Mouse (Mus musculus) kidney, embryonic 14.5 days (tissue): ENCODE data around the gene Smim24. TPM values are rescaled to one million over a fixed set of nuclear protein-coding genes. Genes with fewer than 3 reads are reported as not detected.
A peak's percentile ranks its signal among the peaks of the same experiment; 100 is the strongest.

Experiments used
- ATAC-seq: fragments of 200-750 bp; cut with Nextera tagmentation; 2 replicates; pipeline ENCODE4 v1.8.0; 2017; ENCODE audit warnings: moderate number of reproducible peaks, mild to moderate bottlenecking, moderate TSS enrichment, moderate library complexity; ENCODE audit not compliant: low FRiP score, low TSS enrichment
- H3K27ac ChIP-seq: fragments of 300-500 bp; sonication (generic); 2 replicates; pipeline ENCODE4 v1.5.1; 2014; ENCODE audit warnings: low read depth, mild to moderate bottlenecking, low read length, moderate library complexity, mixed read lengths
- H3K27me3 ChIP-seq: fragments of 300-500 bp; sonication (generic); 2 replicates; pipeline ENCODE4 v1.6.1; 2014; ENCODE audit warnings: mild to moderate bottlenecking, low read length; ENCODE audit not compliant: control insufficient read depth, insufficient read depth
- H3K36me3 ChIP-seq: fragments of 300-500 bp; sonication (generic); 2 replicates; pipeline ENCODE4 v1.6.1; 2014; ENCODE audit warnings: low read length, mixed read lengths; ENCODE audit not compliant: control insufficient read depth, insufficient read depth
- H3K4me1 ChIP-seq: fragments of 300-500 bp; sonication (generic); 2 replicates; pipeline ENCODE4 v1.6.1; 2014; ENCODE audit warnings: low read length, mixed read lengths; ENCODE audit not compliant: control insufficient read depth, insufficient read depth
- H3K4me2 ChIP-seq: fragments of 300-500 bp; sonication (generic); replicated peaks from 2 replicates; pipeline ENCODE4 v1.6.1; 2014; ENCODE audit warnings: low read depth, mild to moderate bottlenecking, low read length
- H3K4me3 ChIP-seq: fragments of 300-500 bp; sonication (generic); 2 replicates; pipeline ENCODE4 v1.5.1; 2014; ENCODE audit warnings: mild to moderate bottlenecking, low read length
- H3K9ac ChIP-seq: fragments of 300-500 bp; sonication (generic); 2 replicates; pipeline ENCODE4 v1.6.1; 2014; ENCODE audit warnings: low read depth, mild to moderate bottlenecking, low read length, moderate library complexity
- H3K9me3 ChIP-seq: fragments of 300-500 bp; sonication (generic); 2 replicates; pipeline ENCODE4 v1.6.1; 2016; ENCODE audit warnings: low read length; ENCODE audit not compliant: control insufficient read depth
- WGBS: fragments of 180-500 bp; shearing (Covaris S2); extraction: QIAGEN DNeasy Blood & Tissue Kit; methylation state at CpG from one replicate; pipeline ENCODE4 v1.1.7; 2014; 5-methylcytosine and 5-hydroxymethylcytosine counted together
- polyA plus RNA-seq: library from polyadenylated mRNA; unstranded; fragments of >200 nt; fragmentation: Nextera tagmentation; extraction: Ambion mirVana; gene quantifications from 2 replicates; pipeline ENCODE4 v1.2.1, GENCODE M21; 2014

Smim24 gene
- polyA plus RNA-seq, 1 experiment from 2014 or later = 16.4 TPM

DNA sequence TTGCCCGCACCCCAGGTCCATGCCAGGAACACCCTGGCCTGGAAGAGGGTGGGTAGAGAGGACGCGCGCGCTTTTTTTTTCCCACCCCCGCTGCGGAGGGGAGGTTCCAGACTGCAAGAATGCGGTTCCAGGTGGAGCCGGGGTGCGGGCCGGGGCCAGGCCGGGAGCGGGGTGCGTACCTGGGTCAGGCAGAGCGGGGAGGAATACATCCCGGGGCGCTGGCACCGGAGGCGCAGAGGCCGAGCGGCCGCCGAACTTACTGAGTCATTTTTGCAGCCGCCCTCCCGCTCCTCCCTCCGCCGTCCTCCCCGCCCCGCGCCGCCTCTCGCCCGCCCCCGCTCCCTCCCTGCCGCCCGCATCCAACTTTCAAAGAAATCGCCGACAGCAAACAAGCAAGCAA, 34.0 kb downstream of the Smim24 start:
- Histone ChIP-seq H3K9ac (peak overlapping the region; percentile 79), H3K36me3 (no peaks in the 10 kb centered on the region), H3K4me1 (peaks cover 31% of the 10 kb centered on the region), H3K27me3 (no peaks in the 10 kb centered on the region), H3K27ac (no peak overlapping the region; the same call in 1 of the 2 replicates), H3K4me2 (peak overlapping the region; percentile 63), H3K4me3 (peak overlapping the region; percentile 71), H3K9me3 (no peaks in the 10 kb centered on the region)
- ATAC-seq = no peak
- 2% methylated on average over 36 of the region's 38 CpGs for WGBS

DNA sequence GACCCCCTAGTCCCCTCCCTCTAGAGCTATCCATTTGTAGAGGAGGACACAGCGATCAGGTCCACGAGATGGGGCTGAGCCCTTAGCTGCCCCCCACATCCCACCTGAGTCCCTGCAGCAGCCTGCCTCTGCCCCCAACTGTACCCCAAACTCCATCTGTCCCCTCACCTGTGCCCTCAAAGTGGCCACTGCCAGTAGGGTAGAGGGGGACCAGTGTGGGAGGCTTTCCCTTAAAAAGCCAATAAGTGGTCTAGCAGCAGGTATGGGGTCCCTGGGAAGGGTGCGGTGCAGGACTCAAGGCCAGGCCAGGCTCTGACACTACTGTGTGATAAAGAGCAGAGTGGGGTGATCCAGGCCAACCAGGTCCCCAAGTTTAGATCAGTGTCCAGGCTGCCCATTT, 34.5 kb downstream of the Smim24 start:
- Histone ChIP-seq H3K27ac (no peak overlapping the region), H3K9ac (peak overlapping the region; percentile 79), H3K27me3 (no peaks in the 10 kb centered on the region), H3K9me3 (no peaks in the 10 kb centered on the region), H3K4me3 (peak overlapping the region; percentile 71), H3K36me3 (no peaks in the 10 kb centered on the region), H3K4me2 (peak overlapping the region; percentile 63), H3K4me1 (peaks cover 31% of the 10 kb centered on the region)
- no peak for ATAC-seq
- WGBS = 28% methylated on average over 3 of the region's 3 CpGs

DNA sequence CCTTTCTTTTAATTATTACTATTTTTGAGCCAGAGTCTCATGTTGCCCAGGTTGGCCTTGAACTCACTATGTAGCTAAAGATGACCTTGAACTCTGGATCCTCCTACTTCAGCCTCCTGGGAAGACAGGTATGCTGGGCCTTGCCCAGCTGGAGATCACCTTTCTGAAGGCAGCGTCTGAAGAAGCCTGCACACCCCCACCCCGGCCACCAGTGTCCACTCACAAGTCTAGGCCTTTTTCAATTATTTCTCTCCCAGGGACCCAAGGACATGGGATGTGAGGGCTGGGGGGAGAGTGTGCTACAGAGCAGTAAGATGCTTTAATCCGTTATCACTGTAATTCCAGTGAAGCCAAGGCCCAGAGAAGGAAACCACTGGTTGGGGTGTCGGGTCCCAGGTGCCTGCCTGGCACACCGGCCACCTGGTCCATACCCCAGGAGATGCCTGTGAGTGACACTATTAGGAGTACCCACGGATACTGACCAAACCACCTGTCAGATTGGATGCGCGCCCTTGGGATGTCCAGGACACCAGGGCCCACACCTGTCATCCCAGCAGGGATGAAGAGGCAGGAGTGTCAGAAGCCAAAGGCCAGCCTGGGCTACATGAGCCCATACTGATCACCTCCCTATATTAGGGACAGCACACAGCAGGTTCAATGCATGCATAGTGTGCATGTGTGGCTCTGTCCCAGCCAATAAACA, 35.1 kb downstream of the Smim24 start:
- Histone ChIP-seq H3K27me3 (no peaks in the 10 kb centered on the region), H3K9me3 (no peaks in the 10 kb centered on the region), H3K4me2 (no peak overlapping the region), H3K36me3 (no peaks in the 10 kb centered on the region), H3K4me1 (peaks cover 31% of the 10 kb centered on the region), H3K27ac (no peak overlapping the region), H3K9ac (no peak overlapping the region), H3K4me3 (no peak overlapping the region)
- ATAC-seq = no peak
- 78% methylated on average over 8 of the region's 8 CpGs for WGBS

DNA sequence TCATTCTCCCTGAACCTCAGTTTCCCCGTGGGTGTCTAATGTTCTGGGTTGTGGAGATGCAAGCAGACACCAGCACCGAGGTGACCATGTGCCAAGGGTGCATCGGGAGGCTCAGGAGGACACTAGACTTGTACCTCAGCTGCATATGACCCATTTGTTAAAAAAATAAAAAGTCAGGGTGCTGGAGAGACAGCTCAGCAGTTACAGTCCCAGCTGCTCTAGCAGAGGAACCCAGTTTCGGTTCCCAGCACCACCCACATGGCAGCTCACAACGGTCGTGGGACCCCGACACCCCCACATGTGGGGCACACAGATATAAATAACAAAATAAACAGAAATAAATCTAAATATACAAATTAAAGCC, 35.6 kb downstream of the Smim24 start:
- H3K27me3 ChIP-seq = no peaks in the 10 kb centered on the region
- H3K4me1 ChIP-seq = peaks cover 35% of the 10 kb centered on the region

DNA sequence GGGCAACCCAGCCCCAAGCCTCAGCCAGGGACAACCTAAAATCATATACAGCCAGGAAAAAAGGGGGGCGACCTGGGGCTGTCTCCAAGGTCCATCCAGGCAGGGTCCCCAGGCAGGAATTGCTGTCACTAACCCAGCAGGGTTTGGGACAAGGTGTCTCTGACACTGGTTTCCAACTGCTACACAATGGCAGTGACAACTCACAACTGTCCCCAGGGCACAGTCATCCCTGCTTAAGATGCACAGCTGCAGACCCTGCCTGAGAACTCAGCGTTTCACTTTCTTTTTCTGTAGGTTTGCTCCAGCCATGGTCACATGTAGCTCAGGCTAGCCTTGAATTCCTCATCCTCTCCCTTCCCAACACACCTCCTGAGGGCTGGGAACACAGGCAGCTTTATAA, 36.2 kb downstream of the Smim24 start:
- H3K4me3 ChIP-seq = no peak overlapping the region; the same call in 1 of the 2 replicates
- 25% methylated on average over 2 of the region's 2 CpGs for WGBS
- ATAC-seq = no peak
- H3K9me3 ChIP-seq = no peaks in the 10 kb centered on the region
- no peaks in the 10 kb centered on the region for H3K27me3 ChIP-seq
- peak overlapping the region; percentile 81; the same call in 1 of the 2 replicates for H3K4me2 ChIP-seq
- no peaks in the 10 kb centered on the region for H3K36me3 ChIP-seq
- no peak overlapping the region for H3K27ac ChIP-seq
- H3K4me1 ChIP-seq = peaks cover 35% of the 10 kb centered on the region
- H3K9ac ChIP-seq = no peak overlapping the region

More for the DNA sequence above, 35.6 kb downstream of the Smim24 start:
- Histone ChIP-seq H3K36me3 (no peaks in the 10 kb centered on the region), H3K9me3 (no peaks in the 10 kb centered on the region), H3K9ac (no peak overlapping the region), H3K4me3 (no peak overlapping the region), H3K4me2 (no peak overlapping the region), H3K27ac (no peak overlapping the region)
- WGBS = 89% methylated on average over 7 of the region's 7 CpGs
- ATAC-seq = no peak

DNA sequence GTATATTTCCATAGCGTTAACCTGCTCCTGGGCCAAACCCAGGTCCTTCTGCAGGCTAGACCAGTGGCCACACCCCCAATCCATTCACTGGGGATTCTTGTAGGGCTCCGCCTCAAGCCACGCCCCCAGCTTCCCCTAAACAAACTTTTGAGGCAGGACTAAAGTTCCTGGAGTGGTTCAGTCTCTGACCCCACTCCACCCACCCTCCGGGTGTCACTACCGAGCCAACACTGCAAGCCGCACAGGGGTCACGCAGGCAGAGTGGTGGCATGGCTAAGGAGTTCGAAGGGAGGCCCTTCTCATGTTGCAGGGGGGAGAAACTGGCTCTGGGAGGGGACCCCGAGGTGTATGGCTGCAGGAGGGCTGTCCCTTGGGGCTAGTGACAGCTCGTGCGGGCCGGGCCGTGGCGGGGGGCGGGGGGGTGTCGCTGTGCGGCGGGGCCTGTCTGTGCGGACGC, 36.8 kb downstream of the Smim24 start:
- Histone ChIP-seq H3K4me1 (peaks cover 30% of the 10 kb centered on the region), H3K4me3 (peak overlapping the region; percentile 82), H3K27me3 (no peaks in the 10 kb centered on the region), H3K9ac (peak overlapping the region; percentile 86), H3K9me3 (no peaks in the 10 kb centered on the region), H3K36me3 (no peaks in the 10 kb centered on the region), H3K4me2 (peak overlapping the region; percentile 81), H3K27ac (peak overlapping the region; percentile 93)
- 1% methylated on average over 13 of the region's 20 CpGs for WGBS
- peak; percentile 36 for ATAC-seq

DNA sequence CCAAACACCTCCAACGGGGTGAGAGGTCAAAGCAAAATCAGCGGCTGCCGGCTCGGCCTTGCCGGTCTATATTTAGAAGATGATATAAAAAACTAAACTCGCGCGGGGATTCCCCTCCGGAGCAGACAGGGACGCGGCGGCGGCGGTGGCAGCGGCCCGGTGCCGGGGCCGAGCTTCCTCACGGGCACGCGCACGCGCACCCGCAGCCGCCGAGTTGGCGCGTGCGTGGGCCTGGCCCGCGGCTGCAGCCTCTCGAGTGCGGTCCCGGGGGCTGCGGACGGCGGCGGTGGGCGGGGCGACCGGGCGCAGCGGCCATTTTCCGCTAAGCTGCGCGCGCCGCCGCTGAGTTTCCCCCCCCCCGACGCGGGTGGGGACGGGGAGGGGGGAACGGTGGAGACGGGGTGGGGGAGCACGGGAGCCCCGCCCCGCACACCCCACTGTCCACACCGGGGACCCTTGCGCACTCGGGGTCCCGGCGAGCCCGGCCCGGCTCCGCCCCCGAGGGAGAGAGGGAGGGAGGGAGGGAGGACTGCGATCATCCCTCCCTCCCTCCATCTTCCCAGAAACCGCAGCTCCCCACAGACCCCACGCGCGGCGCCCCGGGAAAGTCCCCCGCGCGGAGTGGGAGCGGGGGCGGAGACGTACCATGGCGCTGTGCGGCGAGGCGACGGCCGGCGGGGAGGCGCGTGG, 37.4 kb downstream of the Smim24 start:
- Histone ChIP-seq H3K4me1 (peaks cover 24% of the 10 kb centered on the region), H3K36me3 (no peaks in the 10 kb centered on the region), H3K9ac (peak overlapping the region; percentile 86), H3K9me3 (no peaks in the 10 kb centered on the region), H3K4me3 (peak overlapping the region; percentile 82), H3K4me2 (peak overlapping the region; percentile 81), H3K27me3 (no peaks in the 10 kb centered on the region), H3K27ac (peak overlapping the region; percentile 93)
- ATAC-seq = peak; percentile 0; the same call in 1 of the 2 replicates
- 0% methylated on average over 50 of the region's 89 CpGs for whole genome bisulfite sequencing

DNA sequence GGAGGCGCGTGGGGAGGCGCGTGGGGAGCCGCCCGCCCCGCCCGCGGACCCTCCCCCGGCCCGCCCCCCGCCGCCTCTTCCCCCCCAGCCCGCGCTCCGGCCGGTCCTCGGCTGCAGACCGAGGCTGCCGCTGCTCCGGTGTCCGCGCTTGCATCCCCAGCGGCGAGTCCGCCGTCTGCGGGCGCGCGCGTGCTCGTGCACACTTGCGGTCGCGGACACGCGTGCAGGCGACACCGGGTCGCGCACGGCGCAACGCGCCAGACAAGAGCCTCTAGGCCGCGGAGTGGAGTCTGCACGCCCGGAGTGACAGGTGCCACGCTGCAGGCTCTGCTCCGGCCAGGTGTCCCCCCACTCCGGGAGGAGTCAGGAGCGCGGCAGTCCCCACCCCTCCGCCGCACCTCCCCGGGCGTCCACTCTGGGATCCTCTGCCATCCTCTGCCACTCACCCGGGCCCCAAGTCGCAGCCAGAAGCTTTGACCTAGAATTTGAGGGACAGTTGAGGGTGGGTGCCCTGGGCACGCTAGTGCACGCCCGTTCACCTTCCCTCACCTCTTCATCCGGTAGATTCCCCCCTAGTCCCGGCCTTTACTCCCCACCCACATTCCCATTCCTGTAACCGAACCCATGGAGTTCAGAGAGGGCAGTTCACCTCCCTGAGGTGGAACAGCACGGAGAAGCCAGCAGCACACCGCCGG, 38.1 kb downstream of the Smim24 start:
- H3K4me1 ChIP-seq = peaks cover 17% of the 10 kb centered on the region; the same call in 1 of the 2 replicates
- peak overlapping the region; percentile 93 for H3K27ac ChIP-seq
- H3K4me3 ChIP-seq = peak overlapping the region; percentile 82
- H3K36me3 ChIP-seq = no peaks in the 10 kb centered on the region
- 1% methylated on average over 46 of the region's 70 CpGs for WGBS
- no peaks in the 10 kb centered on the region for H3K9me3 ChIP-seq
- peak overlapping the region; percentile 86 for H3K9ac ChIP-seq
- peak overlapping the region; percentile 81 for H3K4me2 ChIP-seq
- no peaks in the 10 kb centered on the region for H3K27me3 ChIP-seq
- ATAC-seq = 0 out of 2 replicates have a peak, but pooled peaks have one; percentile 1
